Mouse (Mus musculus) CD4-positive, CD25-positive, alpha-beta regulatory T cell, adult 4 months (primary cell): ENCODE data around the gene Egfl6. TPM values are rescaled to one million over a fixed set of nuclear protein-coding genes. Genes with fewer than 3 reads are reported as not detected.
A peak's percentile ranks its signal among the peaks of the same experiment; 100 is the strongest.
"Not testable (repeated sequence)": the region's sequence is repeated elsewhere in the genome, so short reads cannot be mapped to it uniquely, and the experiment has no call there.

Source experiments
- ATAC-seq: one replicate; pipeline ENCODE4 v1.8.0; 2017
- polyA plus RNA-seq, 2 experiments: library from polyadenylated mRNA; unstranded; fragments of 100-300 nt; shearing (Covaris generic); gene quantifications; one replicate each; pipeline ENCODE4 v1.2.1; 2017

The Egfl6 gene
- polyA plus RNA-seq, 2 experiments from 2014 or later, result not detected

DNA sequence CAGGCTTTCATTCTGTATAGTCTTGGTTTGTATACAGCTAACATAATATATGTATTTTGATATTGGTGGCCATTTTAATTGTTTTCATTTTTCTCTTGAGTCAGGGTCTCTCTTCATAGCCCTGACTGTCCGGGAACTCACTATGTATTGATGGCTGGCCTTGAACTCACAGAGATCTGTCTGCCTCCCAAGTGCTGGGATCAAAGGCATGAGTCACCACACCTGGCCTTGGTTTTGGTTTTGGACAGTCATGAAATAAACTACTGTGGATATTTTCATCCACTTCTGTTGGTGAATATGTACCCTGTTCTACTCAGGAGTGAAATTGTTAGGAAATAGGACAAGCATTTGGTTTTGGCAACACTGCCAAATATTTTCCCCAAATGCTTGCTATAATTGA, 68.9 kb downstream of the Egfl6 start:
- ATAC-seq, result no peak

GRCm38 (mm10) chrX:166515923-166516322, 69.6 kb downstream of the Egfl6 start:
- no peak for ATAC-seq

GRCm38 (mm10) chrX:166514035-166514434, 71.5 kb downstream of the Egfl6 start:
- not testable (repeated sequence) for ATAC-seq

GRCm38 (mm10) chrX:166512071-166512470, 73.4 kb downstream of the Egfl6 start:
- no peak for ATAC-seq

- no peak for ATAC-seq
These were observed 74.4 kb downstream of the Egfl6 start for GRCm38 (mm10) chrX:166511107-166511506.

DNA sequence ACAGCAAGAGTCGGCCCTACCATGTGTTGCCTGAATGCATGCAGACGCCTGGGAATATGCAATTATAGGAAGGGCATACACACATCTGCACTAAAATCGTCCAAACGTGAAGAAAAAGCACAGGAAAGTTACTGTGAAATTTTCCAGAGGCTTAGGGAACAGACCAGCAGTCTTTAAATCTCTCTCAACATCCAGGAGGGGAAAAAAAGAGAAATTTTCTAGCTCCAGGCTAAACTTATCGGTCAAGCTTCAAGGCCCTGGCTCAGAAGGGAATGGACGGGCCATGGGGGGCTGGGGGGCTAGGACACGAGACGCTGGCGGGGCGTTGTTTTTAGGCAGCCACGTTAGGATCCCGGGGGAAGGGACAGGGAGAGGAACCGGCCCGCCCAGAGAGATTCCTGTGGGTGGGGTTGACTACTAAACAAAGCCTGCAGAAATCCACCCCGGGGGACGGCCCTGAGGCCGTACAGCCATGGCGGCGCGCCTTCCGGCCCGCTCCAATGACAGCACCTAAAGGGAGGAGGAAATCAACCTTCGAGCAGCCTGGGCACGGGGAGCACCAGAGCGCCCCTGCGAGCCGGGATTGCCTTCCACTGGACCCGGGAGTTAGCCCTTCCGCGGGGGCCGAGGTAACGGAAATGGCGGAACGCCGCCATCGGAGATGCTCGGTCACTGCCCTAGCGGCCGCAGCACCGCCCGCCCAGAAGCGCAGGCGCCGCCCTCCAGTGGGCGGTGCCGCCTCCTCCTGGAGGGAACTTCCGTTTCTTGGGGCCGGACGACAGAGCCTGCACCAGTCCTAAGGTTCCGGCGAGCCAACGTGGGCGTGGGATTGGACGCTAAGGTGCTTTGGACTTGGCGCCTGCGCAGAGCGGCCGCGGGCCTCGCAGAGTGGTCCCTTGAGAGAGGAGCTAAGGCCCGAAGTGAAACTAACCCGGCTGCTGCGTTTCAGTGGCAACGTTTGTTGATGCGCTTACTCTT, 75.5 kb downstream of the Egfl6 start:
- peak; percentile 94 for ATAC-seq

- no peak for ATAC-seq
These were observed 81.1 kb downstream of the Egfl6 start for GRCm38 (mm10) chrX:166504421-166504820.

GRCm38 (mm10) chrX:166499496-166500190, 85.9 kb downstream of the Egfl6 start:
- ATAC-seq, result no peak

DNA sequence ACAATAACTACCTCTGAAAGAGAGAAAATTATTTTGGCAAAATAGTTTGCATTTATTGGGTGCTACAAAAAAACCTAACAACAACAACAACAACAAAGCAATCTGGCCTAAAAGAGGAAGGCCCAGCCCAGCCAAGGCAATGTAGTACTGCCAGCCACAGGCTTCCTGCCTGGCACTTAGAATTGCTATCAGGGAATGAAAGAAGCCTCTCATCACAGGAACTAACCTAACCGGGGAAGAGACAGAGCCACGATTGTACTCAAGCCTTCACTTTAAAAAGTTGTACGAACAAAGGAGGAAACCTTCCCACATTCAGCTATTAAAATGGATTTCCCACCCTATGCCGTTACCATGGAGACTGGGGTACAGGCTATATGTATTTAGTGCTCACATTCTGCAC, 87.7 kb downstream of the Egfl6 start:
- no peak for ATAC-seq

DNA sequence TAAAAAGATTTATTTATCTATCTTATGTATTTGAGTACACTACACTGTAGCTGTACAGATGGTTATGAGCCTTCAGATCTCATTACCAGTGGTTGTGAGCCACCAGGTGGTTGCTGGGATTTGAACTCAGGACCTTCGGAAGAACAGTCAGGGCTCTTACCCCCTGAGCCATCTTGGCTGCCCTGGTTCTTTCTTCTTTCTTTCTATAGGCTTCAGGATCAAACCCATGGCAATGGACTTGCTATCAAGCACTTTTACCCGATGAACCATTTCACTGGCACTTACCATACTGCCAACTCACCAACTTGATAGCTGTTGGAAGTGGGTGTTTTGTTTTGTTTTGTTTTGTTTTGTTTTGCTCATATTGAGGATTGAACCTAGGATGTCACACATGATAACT, 90.5 kb downstream of the Egfl6 start:
- no peak for ATAC-seq

DNA sequence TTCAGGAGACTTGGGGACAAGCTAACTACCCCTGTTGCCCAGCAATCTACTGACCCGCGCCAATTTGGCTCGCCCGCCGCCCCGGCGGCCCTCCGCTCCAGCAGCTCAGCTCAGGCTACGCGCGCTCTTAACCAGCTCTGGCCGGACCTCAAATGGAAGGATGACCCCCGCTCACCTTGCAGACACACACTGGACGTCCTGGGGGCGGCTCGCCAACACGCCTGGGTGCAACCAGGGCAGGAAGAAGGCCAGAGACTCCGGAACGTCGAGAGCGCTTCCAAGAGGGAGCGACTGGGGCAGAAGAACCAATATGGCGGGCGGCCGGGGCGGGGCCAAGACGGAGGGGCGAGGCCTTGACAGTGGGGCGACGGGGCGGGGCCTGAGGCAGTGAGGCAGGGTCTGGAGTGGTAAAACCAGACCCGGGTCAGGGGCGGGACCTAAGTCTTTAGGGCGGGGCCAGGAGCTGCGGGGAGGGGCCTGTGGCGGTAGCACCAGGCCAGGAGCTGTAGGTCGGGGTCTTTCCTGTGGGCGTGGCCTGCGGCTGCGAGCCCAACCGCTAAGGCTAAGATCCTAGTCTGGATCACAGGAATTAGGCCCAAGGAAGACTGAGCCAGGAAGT, 106.0 kb downstream of the Egfl6 start, which contains the start of gene Rab9:
Gene Rab9, minus strand, starts transcription at position 503 of the 619 bp plus-strand sequence.
- peak; percentile 93 for ATAC-seq

- ATAC-seq, result peak; percentile 40
These were observed 106.7 kb downstream of the Egfl6 start for GRCm38 (mm10) chrX:166478631-166479364.

GRCm38 (mm10) chrX:166477393-166477792, 108.1 kb downstream of the Egfl6 start:
- no peak for ATAC-seq

Other genes starting within 250 kb of the Egfl6 start
- gene Trappc2, start 145.1 kb downstream of the Egfl6 start, polyA plus RNA-seq, result 10 to 100 TPM; 31.4 to 31.8 TPM
- 1 to 10 TPM; 6.2 TPM for gene Ofd1, start 145.0 kb downstream of the Egfl6 start, polyA plus RNA-seq
- 10 to 100 TPM; 31.9 to 33.7 TPM for gene Rab9, start 105.9 kb downstream of the Egfl6 start, polyA plus RNA-seq
- gene Tceanc, start 67.2 kb downstream of the Egfl6 start, polyA plus RNA-seq, result 1 to 10 TPM; 7.0 to 7.2 TPM